Mouse (Mus musculus): Measurements from ENCODE around the gene Fgfrl1.

DNA sequence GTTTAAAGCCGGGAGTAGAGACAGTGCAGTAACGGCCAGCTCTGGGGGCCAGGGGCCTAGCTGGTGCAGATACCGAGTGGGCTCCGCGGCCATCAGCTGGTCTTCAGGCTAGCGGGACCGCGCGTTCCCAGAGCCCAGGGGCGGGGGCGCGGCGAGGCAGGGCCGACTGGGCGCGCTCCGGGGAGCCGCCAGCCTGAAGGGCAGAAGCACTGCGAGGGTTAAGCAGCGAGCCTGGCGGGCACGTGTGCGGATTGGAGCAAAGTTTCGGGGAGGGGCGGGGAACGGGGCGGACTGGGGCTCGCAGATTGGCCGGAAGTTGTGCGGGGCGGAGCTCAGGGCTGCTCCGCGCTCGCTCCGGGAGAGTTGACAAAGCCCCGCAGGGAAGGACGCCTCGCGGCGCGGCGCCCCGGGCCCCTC is 1.7 kb downstream of the Fgfrl1 start:
- 0 out of 2 replicates have a peak, but pooled peaks have one; percentile 8 for TF ChIP-seq CTCF (IDR thresholded peaks at IDR 0.05; ENCODE audit: low read depth)
- TF ChIP-seq EP300 (optimal IDR thresholded peaks at IDR 0.05), result no peak
